Mouse (Mus musculus) embryo, embryonic 11.5 days (tissue): Measurements from ENCODE around the gene Cd200.
"Not testable (repeated sequence)": the region's sequence is repeated elsewhere in the genome, so short reads cannot be mapped to it uniquely, and the experiment has no call there.

ENCODE experiments used
- DNase-seq: peaks from one replicate; pipeline ENCODE4 v3.0.0-alpha.2; 2012; ENCODE audit warnings: low read depth, low spot score

Cd200 gene

DNA sequence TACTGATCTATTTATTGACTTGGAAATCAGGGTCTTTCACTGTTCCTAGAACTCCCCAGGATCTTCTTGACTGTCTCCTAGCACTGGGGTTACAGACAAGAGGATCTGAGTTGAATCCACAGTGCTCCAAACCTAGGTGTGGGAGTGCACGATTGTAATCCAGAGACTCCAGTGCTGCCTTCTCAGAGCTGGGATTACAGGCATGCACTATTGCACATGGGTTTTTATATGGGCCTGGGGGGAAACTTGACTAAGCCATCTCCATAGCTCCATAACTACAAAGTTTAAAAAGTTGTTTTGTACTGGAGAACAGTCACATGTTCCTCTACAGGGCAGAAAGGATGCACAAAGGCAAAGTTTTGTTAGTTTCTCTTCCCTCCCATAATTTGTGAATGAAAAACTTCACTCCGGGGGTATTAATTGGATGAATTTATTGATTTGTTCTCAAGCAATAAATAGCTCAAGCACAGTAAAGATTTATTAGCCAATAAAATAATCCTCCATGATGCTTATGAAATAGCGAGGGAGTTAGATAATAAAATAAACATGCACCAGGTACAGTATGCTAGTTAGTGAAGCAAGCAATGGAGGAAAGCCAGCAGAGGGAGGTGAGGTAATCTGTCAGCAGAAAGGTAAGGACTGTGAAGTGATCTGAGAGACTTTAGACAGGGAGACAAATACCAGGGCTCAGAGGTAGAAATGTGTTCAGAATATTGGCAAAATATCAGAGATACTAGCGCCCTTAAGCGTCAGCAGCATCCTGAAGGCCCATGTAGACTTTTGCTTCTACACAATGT, 30.5 kb downstream of the Cd200 start:
- DNase-seq: no peak

DNA sequence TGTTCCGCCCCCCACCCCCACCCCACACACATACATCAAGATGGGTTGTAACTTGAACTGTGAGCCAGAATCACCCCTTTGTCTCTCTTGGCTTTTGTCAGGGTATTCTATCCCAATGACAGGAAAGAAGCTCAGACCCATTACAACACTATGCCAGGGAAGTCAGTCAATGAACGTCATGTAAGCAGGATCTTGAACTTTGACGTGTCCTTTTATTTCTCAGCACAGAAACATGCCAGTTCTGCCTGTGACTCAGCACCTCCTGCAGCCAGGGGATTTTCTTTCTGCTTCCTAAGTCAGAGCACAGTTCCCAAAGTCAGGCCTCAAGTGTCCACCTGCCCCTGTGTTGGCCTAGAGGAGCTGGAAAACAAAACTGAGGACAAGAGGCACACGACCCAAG, 31.5 kb downstream of the Cd200 start:
- no peak for DNase-seq

DNA sequence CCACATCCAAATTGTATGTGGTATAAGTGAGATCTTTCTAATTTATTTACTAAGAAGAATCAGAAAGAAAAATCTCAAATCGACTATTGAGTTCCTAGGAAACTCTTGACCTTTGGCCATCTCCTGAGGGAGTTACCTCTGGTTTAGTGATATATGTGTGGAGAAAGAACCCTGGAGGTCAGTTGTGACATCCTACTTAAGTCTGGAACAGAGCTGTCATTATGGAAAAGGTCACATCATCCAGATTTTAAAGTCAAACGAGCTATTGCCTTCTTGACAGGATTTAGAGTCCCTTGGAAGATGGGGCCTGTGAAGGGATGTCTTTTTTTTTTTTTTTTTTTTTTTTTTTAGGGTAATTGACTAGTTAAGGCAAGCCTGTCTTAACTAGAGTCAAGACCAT, 32.0 kb downstream of the Cd200 start:
- no peak for DNase-seq

DNA sequence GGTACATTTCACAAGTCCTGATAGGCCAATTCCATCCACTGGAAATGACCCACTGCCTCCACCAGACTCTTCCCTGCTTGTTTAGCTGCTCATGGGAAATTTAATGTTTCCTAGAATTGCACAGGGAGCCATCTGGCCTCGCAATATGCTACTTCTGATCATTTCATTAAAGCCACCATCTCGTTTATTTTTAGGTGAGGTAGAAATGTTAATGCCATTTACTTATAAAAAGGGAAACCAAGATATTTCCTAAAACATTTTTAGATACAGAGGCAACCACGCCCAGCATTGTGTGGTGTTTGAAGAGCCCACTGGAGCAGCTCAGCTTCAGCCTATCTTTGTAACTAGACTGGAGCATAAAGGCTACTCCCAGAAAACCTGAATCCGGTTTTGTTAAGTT, 32.6 kb downstream of the Cd200 start:
- DNase-seq: no peak

DNA sequence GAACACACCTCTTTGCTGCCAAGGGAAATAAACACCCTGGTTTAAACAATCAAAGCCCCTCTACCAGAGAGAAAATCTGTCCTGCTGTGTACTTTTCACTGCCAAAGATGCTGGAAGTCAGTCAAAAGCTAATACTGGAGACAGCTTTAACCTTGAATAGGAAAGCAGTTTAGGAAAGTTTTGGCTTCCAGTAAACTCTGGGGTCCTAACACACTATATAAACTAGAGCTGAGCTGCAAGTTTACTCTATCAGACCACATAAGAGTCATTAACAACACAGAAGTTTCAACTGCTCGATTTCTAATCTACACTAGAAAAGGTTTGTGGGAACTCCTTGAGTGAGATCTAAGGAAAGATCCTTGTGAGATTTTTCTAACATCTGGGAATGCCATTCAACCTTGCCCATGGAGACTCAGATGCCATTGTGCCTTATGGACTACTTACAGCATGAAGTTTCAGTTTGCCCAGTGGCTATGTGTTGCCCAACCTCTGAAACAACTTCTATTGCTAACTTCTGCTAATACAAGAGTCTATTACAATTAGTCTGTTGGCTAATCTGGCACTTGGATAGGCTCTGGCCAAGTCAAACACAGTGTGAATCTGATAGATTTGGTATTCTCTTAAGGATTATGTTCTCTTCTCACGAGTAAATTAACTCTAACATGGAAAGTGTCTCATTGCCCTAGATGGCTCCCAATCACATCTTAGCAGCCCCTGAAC, 33.2 kb downstream of the Cd200 start:
- DNase-seq: no peak

DNA sequence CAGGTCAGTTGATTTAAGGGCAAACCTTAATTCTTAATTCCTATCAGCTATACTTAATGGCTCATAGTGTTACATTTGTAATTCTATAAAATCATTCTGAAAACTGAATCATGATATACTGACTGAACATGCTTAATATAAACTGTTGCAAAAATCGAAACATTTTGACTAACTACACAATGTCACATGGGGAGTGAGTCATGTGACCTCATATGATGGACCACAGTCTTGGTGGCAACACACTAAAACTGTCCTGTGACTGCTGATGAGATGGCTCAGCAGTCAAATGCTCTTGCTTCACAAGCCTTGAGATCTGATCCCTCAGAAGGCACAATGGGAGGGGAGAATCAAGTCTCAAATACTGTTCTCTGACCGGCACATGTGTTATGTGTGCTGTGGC, 34.8 kb downstream of the Cd200 start:
- no peak for DNase-seq

DNA sequence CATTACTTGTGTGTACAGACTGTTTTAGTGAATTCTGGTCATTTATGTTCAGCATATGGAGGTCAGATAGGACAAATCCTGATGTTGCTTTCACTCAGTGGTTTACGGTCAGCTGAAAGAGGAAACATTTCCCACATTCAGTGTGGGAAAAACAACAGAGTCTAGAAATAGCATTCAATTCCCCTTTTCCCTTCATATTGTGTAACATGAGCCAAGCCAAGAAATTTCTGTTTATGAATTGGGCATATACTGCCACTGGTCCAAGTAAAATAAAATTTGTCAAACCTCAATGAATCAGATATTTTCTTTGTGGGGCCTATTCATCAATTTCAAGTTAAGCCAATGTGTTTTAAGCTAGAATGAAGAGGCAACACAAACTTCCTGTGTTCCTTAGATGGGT, 37.8 kb downstream of the Cd200 start:
- no peak for DNase-seq

DNA sequence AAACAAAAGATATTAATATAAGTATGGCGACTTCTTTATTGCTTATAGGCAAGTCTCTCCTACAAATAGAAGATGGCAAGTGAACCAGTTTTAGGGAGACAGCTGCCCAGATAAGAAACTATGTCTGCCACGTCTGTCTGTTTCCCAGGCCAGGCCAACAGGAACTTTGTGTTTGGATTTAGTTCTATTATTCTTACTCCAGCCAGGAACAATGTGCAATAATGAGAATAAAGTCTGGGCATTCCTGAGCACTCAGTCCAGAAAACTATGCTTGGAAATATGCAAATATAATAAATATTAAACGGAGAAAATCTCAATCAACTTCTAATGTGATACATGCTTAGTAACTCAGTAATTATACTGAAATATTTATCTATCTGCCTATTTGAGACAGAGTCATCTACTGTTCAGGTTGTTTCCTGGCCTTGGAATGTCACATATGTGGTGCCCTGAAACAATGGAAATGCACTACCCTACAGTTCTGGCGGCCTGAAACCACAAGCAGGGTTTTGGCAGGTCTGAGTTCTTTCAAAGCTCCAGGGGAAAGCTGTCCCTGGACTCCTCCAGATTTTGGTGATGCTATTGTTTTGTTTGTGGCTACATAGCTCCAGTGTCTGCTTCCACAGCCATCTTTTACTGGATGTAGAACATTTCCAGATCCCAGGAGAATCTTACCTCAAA, 39.4 kb downstream of the Cd200 start:
- no peak for DNase-seq

DNA sequence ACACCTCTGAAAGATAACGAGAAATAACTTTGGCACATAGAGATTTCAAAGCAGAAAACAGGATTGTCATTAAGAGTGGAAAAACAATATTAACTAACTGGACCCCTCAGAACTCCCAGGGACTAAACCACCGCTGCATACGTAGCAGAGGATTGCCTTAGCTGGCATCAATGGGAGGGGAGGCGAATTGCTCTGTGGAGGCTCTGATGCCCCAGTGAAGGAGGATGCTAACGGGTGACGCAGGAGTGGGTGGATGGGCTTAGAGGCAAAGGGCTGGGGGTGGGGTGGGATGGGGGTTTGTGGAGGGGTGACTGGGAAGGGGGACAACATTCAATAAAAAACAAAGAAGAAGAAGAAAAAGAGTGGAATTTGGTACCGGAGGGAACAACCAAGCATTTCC, 42.7 kb downstream of the Cd200 start:
- no peak for DNase-seq

DNA sequence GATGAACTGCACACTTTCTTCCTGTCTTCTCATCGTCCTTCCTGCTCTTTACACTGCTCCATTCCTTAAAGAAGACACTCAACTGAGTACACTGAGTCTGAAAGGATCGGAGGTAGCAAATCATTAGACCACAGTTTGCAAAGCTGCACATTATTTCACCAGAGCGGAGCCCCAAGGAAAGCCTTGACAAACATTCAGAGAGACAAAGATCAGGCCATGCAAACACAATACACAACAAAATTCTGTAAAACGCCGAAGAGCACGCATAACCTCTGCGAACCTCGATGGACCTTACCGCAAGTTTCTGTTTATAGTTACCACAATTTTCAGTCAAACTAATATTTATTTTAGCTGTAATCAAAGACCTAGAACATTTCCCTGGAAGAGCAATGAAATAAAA, 43.5 kb downstream of the Cd200 start:
- DNase-seq: no peak

DNA sequence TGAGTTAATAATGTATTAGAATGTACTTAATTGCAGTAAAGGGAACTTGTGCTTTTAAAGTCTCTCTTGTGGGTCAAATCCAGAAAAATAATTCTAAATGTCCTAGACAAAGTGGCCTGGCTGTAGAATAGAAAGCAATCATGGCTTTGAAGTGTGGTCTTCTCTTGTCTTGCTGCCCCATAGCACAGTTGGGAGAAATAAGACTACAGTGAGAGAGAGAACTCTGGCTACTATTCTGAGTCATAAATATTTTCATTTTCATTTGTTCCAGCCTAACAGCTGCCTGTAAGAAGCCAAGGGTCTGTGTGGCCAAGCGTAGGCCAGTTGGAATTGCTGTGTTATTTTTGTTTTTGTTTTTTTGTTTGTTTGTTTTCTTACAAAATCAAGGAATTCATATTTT, 44.2 kb downstream of the Cd200 start:
- no peak for DNase-seq

DNA sequence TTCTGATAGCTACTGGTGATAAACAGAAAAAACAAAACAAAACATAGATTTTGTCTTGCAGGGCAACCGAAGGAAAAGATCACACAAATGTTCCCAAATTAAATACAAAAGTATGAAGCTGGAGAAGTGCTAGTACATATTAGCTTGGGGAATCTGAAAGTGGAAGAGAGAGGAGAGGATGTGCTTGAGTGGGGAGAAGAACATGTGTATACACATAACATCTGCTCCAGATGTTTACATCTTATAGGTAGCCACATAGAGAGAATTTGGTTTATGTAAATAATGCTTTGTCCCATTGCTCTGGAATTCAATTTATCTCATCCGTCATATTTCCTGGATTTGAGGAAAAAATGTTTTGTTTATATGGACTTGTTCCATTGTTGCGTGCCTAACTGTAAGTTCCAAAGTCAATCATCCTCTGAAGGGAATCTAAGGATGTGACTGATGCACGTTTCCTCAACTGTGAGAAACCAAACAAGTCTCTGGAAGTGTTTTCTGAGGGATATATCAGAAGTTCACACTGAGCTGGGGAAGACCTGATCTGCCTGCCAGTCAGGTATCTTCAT, 45.3 kb downstream of the Cd200 start:
- DNase-seq: no peak

DNA sequence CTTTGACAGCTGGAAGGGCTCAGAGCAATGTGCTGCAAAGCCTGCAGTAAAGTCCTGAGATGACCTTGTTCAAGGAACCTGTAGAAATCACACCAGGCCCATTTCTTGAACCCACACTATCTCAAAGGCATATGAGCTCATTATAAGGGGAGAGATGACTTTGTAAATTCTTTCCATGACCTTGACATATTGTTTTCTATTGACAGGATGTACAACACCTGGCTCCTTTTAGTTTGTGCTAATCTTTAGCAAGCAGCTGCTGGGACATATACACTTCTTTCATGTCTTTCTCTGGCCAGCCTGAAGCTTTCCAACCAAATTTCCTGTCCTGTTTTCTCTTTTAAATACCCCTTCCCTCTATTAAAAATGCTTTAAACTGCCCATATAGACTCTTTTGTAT, 47.4 kb downstream of the Cd200 start:
- DNase-seq: no peak

DNA sequence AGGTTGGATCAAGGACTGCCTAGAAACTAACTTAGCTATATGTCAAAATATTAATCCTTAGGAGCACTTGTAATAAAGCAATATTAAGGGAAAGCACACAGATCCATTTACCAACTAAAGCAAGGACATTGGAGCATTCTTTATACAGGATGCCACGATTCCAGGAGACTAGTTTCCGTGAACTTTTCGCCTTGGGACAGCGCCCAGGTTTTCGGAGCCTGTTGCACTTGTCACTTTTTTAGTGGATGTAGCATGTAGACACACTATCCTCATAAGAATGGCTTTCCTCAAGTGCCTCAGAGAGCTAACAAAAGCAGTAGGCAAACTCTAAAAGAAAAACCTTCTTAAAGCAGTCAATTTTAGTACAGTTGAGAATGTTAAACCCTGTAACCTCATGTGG, 50.4 kb downstream of the Cd200 start:
- not testable (repeated sequence) for DNase-seq

DNA sequence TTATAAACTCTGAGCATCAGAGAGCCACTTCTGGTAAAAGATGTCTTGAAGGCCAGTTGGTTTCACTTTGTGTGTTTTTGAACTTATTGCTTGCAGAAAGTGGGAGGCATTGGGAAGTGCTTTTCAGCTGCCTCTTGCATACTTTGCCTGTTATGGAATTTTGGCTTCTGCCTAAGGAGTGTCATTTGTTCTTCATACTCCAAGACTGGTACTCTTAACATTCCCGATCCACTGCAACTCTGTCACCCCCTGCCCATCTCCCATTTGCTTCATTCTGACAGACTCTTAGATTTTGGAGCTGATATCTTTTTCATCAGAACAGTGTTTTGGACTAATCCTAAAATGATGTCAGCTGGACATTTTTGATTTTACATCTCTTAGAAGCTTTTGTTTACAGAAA, 51.7 kb downstream of the Cd200 start:
- DNase-seq: no peak

DNA sequence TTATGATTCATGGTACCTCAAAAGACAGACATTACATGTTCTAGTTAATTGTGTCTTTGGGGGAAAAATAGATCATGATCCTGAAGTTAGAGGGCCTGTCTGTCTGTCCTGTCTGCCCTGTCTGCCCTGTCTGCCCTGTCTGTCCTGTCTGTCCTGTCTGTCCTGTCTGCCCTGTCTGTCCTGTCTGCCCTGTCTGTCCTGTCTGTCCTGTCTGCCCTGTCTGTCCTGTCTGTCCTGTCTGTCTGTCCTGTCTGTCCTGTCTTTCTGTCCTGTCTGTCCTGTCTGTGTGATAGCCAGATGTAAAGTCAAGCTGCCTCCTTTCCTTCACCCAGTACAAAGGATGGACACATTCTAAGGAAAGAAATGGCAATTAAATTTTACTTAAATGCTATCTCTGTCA, 56.0 kb downstream of the Cd200 start:
- DNase-seq: peak; percentile 30

DNA sequence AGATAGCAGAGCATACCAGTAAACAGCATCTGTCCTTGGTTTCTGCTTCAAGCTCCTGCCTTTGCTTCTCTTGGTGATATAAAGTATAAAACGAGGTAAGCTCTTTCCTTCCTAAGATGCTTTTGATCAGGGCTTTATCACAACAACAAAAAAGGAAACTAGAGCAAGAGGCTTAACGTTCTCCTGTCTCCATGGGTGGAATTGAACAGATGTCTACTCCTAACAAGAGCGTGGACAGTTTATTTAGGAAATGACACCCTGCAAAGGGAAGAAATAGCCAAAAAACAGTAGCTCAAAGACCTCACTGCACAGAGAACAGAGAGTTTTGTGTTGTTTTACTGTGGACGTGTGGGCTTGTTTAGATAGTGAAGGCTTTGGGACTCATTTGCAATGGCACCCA, 58.1 kb downstream of the Cd200 start:
- no peak for DNase-seq

DNA sequence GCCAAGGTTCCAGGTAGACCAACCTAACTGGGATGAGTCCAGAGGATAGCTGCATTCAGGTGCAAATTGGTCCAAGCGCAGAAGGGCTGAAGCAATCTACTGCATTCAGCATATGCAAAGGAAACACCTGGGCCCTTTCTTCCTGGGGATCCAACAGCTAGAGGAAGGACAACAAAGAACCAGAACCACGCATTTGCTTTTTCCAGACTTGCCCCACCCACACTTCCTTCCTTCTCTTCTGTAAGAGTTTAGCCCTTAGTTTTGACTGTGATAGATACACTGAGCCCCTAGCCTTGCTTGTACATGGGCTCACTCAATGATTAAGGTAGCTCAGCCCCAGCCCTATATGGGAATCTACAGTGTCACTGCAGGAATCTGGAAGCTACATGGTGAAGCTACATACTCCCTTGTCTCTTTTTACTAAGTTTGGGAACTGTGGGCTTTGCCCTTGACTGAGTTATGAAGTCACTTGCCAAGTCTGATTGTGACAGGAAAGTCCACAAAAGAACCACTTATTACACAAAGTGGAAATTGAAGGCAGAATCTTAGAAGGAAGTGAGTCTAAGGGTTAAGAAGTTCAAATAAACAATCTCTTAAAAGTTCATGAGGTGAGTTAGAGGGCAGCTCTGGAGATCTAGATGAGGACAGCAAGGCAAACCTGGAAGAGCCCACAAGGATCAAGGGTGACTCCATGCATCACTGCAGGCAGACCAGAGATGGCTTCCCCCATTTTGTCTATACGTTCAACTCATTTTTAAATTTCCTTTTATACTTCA, 59.1 kb downstream of the Cd200 start:
- no peak for DNase-seq

DNA sequence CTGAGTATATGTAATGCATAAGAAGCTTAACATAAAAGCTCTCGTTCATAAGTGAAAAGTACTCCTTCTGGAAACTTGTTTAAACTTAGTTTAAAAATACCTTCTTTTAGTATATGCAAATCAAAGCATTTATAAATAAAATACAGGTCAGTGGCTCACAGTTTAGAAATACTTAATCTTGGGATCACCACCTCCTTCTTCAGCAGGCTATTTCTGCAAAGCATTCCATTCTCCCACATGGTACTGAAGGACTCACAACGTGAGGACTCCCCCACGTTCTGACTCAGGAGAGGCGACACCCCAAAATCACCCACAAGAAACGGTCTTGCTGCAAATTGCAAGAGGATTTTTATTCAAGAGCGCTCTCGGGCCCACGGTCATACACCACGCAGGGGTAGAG, 60.6 kb downstream of the Cd200 start:
- not testable (repeated sequence) for DNase-seq

DNA sequence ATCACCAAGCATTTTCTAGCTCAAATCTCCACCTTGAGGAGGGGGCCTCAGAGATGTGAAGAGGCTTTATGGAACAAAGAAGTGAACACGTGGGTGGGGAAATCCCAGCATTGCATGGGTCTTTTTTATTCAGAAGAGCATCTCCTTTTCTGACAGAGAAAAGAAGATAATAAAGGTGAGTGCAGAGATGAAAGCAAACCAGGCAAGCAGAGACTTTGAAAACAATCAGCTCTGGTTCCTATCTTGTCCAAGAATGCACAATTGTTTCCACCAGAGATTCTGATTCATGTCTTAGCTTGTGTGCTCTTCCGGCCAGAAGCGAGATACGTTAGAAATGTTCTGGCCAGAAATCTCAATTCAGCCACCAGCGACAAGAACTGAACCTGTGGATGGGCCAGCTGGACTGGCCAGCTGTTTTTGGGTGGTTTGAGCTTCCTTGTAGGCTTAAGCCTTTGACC, 61.9 kb downstream of the Cd200 start:
- DNase-seq: no peak

DNA sequence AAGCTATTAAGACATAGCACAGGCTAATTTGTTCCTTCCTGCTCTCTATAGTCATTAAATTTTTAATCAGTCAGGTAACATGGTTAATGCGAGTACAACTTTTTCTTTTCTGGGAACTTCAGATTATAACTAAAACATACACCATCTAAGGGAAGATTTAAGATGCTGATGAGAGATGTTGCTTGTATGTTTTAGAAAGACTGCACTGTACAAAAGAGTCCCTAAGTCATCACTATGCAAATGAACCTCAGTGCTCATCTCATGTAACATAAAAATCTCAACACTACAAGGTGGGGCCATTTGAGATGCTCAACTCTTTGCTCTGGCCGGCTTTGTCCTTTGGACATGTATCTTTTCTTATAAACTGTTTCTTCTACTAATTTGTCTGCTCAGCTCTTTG, 62.5 kb downstream of the Cd200 start:
- no peak for DNase-seq

DNA sequence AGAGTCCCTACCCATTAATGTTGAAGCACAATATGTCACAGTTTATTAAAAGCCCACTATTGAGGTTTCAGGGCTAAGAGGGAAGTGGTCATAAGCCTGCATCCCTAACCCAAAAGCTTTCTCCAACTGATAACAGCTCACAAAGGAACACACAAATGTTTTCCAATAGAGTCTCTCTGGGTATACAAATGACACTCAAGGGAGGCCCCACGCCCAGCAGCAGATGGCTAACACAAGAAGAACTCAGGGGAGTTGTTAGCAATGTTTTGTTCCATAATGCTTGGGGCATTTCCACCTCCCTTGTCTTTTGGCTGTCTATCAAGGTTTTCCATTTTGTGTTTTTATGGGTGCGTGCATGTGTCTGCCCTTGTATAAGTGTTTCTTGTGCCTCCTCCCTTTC, 64.0 kb downstream of the Cd200 start:
- DNase-seq: no peak
